Mouse (Mus musculus): Measurements from ENCODE around the gene Secisbp2. TPM values are rescaled to one million over a fixed set of nuclear protein-coding genes. Genes with fewer than 3 reads are reported as not detected.

The Secisbp2 gene
- total RNA-seq, 2 experiments from 2014 or later: 22.3 to 23.0 TPM

DNA sequence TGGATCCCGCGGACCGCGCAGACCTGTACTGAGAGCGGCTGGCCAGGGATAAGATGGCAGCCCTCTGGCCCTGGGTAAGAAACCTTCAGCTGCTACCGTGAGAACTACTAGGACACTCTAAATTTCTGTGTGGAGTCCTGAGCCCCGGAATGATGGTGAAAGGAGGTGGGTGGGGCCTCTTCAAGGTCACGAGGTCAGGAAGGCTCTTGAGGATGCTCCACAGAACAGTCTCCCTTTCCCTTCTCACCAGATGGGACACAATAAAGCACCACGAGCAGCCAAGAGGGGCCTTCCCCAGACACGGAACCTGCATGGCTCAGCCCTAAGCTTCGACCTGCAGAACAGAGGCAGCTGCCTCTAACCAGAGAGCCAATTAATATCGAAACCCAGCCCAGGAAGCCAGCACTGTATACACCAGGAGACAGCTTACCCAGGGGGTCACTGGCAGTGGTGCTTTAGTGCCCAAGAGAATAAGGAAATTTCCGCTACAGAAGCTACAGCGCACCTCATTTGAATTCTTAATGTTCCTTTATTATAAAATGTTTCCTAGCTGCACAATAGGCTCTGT lies 80.7 kb downstream of the Secisbp2 start:
- no peak for DNase-seq

Other genes starting within 250 kb of the Secisbp2 start
- gene S1pr3, start 243.1 kb upstream of the Secisbp2 start, total RNA-seq (2021): 10 to 100 TPM; 22.9 to 23.2 TPM
- 1 to 10 TPM; 3.9 to 4.0 TPM for gene Shc3, start 82.3 kb upstream of the Secisbp2 start, total RNA-seq (2021)
- gene Cks2, start 6.5 kb upstream of the Secisbp2 start, total RNA-seq (2021): 10 to 100 TPM; 76.8 to 86.6 TPM
- gene Sema4d, start 142.1 kb downstream of the Secisbp2 start, total RNA-seq (2021): 10 to 100 TPM; 54.7 to 61.4 TPM
- 10 to 100 TPM; 23.8 to 29.4 TPM for gene Gadd45g, start 195.0 kb downstream of the Secisbp2 start, total RNA-seq (2021)

All from heart, postnatal 4 days (tissue).